Mouse (Mus musculus): ENCODE data around the gene Krt12. TPM values are rescaled to one million over a fixed set of nuclear protein-coding genes. Genes with fewer than 3 reads are reported as not detected.
A peak's percentile ranks its signal among the peaks of the same experiment; 100 is the strongest.

Gene Krt12
- polyA plus RNA-seq (2014; fragmentation: Nextera tagmentation; extraction: Ambion mirVana), result not detected in 2 replicates

DNA sequence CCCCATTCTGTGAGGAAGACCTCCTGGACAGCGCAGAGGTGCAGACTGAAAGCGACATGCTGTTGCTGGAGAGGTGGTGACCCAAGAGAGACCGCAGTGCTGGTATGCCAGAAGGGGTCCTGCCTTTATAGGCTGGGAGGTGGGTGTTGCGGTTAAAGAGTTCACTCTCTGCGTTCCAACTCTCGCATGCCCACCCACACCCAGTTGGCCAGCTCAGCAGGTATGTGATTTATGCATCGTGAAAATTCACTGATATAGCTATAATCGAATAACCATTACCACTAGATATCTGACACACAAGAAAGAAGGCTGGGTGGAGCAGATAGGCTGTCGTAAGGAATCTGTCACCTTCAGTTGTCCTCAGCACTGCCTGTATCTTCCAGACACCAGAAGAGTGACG, at the start of gene Krt12:
Gene Krt12, minus strand, starts transcription at position 101 of the 400 bp plus-strand sequence.
- DNase-seq (ENCODE audit: low spot score) (no peak), ATAC-seq (replicated peaks; ENCODE audit: low FRiP score, low TSS enrichment, low read depth) (no peak)
- 85% methylated on average over 10 of the region's 10 CpGs for WGBS
- H3K27me3 ChIP-seq (replicated peaks; ENCODE audit: control insufficient read depth, insufficient read depth, low read length), result no peaks in the 10 kb centered on the region
- no peak within 1 kb of the TSS for H3K27ac ChIP-seq (ENCODE audit: low read depth)
- H3K4me2 ChIP-seq (ENCODE audit: low read length), result no peak within 1 kb of the TSS
- H3K36me3 ChIP-seq (ENCODE audit: control insufficient read depth, insufficient read depth, low read length), result no peaks in the 10 kb centered on the region
- H3K4me3 ChIP-seq (ENCODE audit: low read depth, low read length), result no peak within 1 kb of the TSS
- no peak within 1 kb of the TSS for H3K9ac ChIP-seq (ENCODE audit: low read length)
- no peaks in the 10 kb centered on the region for H3K9me3 ChIP-seq (ENCODE audit: control insufficient read depth, low read length)
- no peaks in the 10 kb centered on the region for H3K4me1 ChIP-seq (replicated peaks; ENCODE audit: control insufficient read depth, insufficient read depth, low read length)

DNA sequence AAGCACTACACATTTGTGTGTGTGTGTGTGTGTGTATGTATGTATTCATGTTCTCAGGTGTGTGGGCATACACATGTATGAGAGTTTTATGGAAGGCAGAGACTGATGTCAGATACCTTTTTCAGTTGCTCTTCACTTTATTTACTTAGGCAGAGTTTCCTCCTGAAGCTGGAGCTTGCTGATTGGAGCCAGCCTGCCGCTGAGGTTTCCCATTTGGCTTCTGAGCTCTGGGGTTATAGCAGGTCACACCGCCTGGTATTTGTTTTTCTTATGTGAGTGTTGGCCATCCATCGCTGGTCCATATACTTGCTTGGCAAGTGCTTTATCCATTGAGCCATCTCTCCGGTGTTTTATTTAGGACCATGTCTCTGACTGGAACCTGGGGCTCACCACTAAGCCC, 47.2 kb upstream of the Krt12 start:
- no peak for ATAC-seq (replicated peaks; ENCODE audit: low FRiP score, low TSS enrichment, low read depth)
- DNase-seq (ENCODE audit: low spot score), result no peak

DNA sequence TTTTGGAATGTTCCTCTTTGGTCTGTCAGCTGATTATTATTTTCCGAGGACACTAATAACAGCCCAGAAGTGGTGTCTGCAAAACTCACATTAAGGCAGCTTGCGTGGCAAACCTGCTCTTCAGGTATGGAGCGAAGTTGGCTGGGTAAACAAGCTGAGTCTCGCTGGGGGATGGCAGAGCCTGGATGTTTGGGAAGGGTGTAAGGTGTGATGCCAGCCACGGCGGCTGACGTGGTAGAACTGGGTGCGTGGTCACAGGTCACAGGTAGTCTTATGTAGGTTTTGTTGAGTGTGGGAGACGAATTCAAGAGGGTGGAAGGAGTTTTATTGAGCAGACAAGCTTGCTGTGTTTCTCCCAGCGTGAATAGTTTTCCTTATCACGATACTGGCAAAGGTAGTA, 46.5 kb upstream of the Krt12 start:
- no peak overlapping the region for H3K9ac ChIP-seq (ENCODE audit: low read length)
- H3K4me3 ChIP-seq (ENCODE audit: low read depth, low read length), result no peak overlapping the region
- H3K27ac ChIP-seq (ENCODE audit: low read depth), result no peak overlapping the region
- DNase-seq (ENCODE audit: low spot score) (peak; percentile 51), ATAC-seq (replicated peaks; ENCODE audit: low FRiP score, low TSS enrichment, low read depth) (no peak)
- WGBS, result 70% methylated on average over 11 of the region's 11 CpGs
- 0 out of 2 replicates have a peak, but pooled peaks cover 3% of the 10 kb centered on the region for H3K4me1 ChIP-seq (replicated peaks; ENCODE audit: control insufficient read depth, insufficient read depth, low read length)
- H3K9me3 ChIP-seq (ENCODE audit: control insufficient read depth, low read length), result no peaks in the 10 kb centered on the region
- no peaks in the 10 kb centered on the region for H3K36me3 ChIP-seq (ENCODE audit: control insufficient read depth, insufficient read depth, low read length)
- H3K27me3 ChIP-seq (replicated peaks; ENCODE audit: control insufficient read depth, insufficient read depth, low read length), result no peaks in the 10 kb centered on the region
- no peak overlapping the region for H3K4me2 ChIP-seq (ENCODE audit: low read length)

More for the DNA sequence above, 47.2 kb upstream of the Krt12 start:
- Histone ChIP-seq H3K4me2 (ENCODE audit: low read length) (no peak overlapping the region), H3K27ac (ENCODE audit: low read depth) (no peak overlapping the region), H3K27me3 (replicated peaks; ENCODE audit: control insufficient read depth, insufficient read depth, low read length) (no peaks in the 10 kb centered on the region), H3K4me3 (ENCODE audit: low read depth, low read length) (no peak overlapping the region), H3K4me1 (replicated peaks; ENCODE audit: control insufficient read depth, insufficient read depth, low read length) (0 out of 2 replicates have a peak, but pooled peaks cover 3% of the 10 kb centered on the region), H3K9ac (ENCODE audit: low read length) (no peak overlapping the region), H3K9me3 (ENCODE audit: control insufficient read depth, low read length) (no peaks in the 10 kb centered on the region), H3K36me3 (ENCODE audit: control insufficient read depth, insufficient read depth, low read length) (no peaks in the 10 kb centered on the region)
- WGBS, result 25% methylated on average over 4 of the region's 4 CpGs

DNA sequence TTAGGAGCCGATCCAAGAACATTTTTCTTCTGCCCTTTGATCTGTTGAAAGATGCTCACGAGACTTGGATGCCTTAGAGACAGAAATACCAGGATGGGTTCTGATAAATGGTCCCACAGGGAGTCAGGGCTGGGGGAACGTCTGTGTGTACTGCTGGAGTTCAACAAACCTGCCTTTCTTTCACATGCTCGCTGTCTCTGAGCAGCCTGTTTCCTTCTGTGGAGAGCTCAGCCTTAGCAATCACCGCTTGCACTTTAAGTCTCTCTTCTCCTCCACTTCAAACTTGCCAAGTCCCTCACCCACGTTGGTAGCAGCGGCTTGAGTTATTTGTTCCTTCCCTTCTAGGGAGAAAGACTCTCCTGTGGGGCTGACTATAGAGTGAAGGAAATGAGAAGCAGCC, 44.3 kb upstream of the Krt12 start:
- Histone ChIP-seq H3K4me3 (ENCODE audit: low read depth, low read length) (no peak overlapping the region), H3K4me1 (replicated peaks; ENCODE audit: control insufficient read depth, insufficient read depth, low read length) (0 out of 2 replicates have a peak, but pooled peaks cover 3% of the 10 kb centered on the region), H3K27ac (ENCODE audit: low read depth) (no peak overlapping the region), H3K9ac (ENCODE audit: low read length) (no peak overlapping the region), H3K36me3 (ENCODE audit: control insufficient read depth, insufficient read depth, low read length) (no peaks in the 10 kb centered on the region), H3K4me2 (ENCODE audit: low read length) (no peak overlapping the region), H3K9me3 (ENCODE audit: control insufficient read depth, low read length) (no peaks in the 10 kb centered on the region), H3K27me3 (replicated peaks; ENCODE audit: control insufficient read depth, insufficient read depth, low read length) (no peaks in the 10 kb centered on the region)
- no peak for ATAC-seq (replicated peaks; ENCODE audit: low FRiP score, low TSS enrichment, low read depth)
- no peak for DNase-seq (ENCODE audit: low spot score)
- 18% methylated on average over 7 of the region's 7 CpGs for WGBS

DNA sequence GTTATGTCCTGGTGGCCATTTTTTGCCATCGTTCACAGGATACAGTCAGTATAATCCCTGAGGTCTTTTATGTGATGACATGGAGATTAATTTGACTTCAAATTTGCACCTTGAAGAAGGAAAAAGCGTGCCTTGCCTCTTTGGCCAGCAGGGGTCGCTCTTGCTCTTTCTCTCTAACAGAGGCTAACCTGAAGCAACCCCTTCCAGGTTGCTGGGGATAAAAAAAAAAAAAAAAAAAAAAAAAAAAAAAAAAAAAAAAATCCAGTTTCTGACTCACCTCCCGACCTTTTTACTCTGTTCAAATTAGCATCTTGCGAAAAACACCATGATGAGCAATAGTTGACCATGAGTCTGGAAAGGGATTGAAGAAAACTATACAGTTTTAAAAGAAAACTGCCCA, 42.8 kb upstream of the Krt12 start:
- H3K4me3 ChIP-seq (ENCODE audit: low read depth, low read length), result no peak overlapping the region
- H3K9ac ChIP-seq (ENCODE audit: low read length), result no peak overlapping the region
- H3K4me2 ChIP-seq (ENCODE audit: low read length), result no peak overlapping the region
- no peak overlapping the region for H3K27ac ChIP-seq (ENCODE audit: low read depth)
- H3K9me3 ChIP-seq (ENCODE audit: control insufficient read depth, low read length), result no peaks in the 10 kb centered on the region
- H3K4me1 ChIP-seq (replicated peaks; ENCODE audit: control insufficient read depth, insufficient read depth, low read length), result 0 out of 2 replicates have a peak, but pooled peaks cover 3% of the 10 kb centered on the region
- DNase-seq (ENCODE audit: low spot score), result peak; percentile 94
- no peak for ATAC-seq (replicated peaks; ENCODE audit: low FRiP score, low TSS enrichment, low read depth)
- WGBS, result 3% methylated on average over 5 of the region's 5 CpGs
- no peaks in the 10 kb centered on the region for H3K27me3 ChIP-seq (replicated peaks; ENCODE audit: control insufficient read depth, insufficient read depth, low read length)
- H3K36me3 ChIP-seq (ENCODE audit: control insufficient read depth, insufficient read depth, low read length), result no peaks in the 10 kb centered on the region

DNA sequence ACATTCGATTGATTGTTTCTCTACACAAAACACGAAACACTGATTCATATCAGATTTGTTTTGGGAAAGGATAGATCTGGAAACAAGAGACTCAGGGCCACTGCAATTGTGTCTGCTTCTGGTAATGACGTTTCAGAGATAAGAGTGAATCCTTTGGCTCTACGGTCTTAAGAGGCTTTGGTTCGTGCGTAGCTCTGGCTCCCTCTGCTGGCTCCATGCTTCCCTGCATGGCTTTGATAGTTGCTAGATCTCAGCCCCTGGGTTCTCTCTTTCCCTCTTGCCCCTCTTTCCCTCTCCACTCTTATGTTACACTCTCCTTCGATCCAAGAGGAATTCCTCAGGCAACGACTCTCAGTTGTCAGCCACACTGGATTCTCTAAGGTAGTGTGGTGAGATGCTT, 41.1 kb upstream of the Krt12 start:
- Histone ChIP-seq H3K4me2 (ENCODE audit: low read length) (no peak overlapping the region), H3K36me3 (ENCODE audit: control insufficient read depth, insufficient read depth, low read length) (no peaks in the 10 kb centered on the region), H3K4me1 (replicated peaks; ENCODE audit: control insufficient read depth, insufficient read depth, low read length) (0 out of 2 replicates have a peak, but pooled peaks cover 3% of the 10 kb centered on the region), H3K9me3 (ENCODE audit: control insufficient read depth, low read length) (no peaks in the 10 kb centered on the region), H3K9ac (ENCODE audit: low read length) (no peak overlapping the region), H3K4me3 (ENCODE audit: low read depth, low read length) (no peak overlapping the region), H3K27me3 (replicated peaks; ENCODE audit: control insufficient read depth, insufficient read depth, low read length) (no peaks in the 10 kb centered on the region), H3K27ac (ENCODE audit: low read depth) (no peak overlapping the region)
- 12% methylated on average over 8 of the region's 8 CpGs for WGBS
- peak; percentile 88 for DNase-seq (ENCODE audit: low spot score)
- no peak for ATAC-seq (replicated peaks; ENCODE audit: low FRiP score, low TSS enrichment, low read depth)

DNA sequence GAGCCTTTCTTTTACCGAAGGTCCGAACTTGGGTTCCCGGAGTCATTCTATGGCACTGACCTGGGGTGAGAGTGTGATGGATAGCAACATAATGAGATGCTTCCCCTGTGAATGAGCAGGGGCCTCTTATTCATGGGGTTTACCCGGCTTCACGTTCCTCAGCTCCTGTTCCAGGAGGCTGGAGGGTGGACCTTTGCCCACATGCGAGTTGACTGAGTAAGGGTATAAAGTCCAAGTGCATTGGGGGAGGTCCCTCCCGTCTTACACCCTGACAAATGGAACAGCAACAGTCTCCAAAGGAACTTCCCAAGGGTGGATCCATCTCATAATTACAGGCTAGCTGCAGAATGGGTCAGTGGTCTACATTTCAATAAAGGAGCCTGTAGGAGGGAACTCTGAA, 39.7 kb upstream of the Krt12 start:
- no peaks in the 10 kb centered on the region for H3K36me3 ChIP-seq (ENCODE audit: control insufficient read depth, insufficient read depth, low read length)
- H3K9me3 ChIP-seq (ENCODE audit: control insufficient read depth, low read length), result no peaks in the 10 kb centered on the region
- no peak overlapping the region for H3K27ac ChIP-seq (ENCODE audit: low read depth)
- H3K4me2 ChIP-seq (ENCODE audit: low read length), result no peak overlapping the region
- H3K9ac ChIP-seq (ENCODE audit: low read length), result no peak overlapping the region
- WGBS, result 67% methylated on average over 7 of the region's 7 CpGs
- no peak overlapping the region for H3K4me3 ChIP-seq (ENCODE audit: low read depth, low read length)
- peak; percentile 49; the same call in 1 of the 2 replicates for ATAC-seq (replicated peaks; ENCODE audit: low FRiP score, low TSS enrichment, low read depth)
- DNase-seq (ENCODE audit: low spot score), result no peak
- H3K4me1 ChIP-seq (replicated peaks; ENCODE audit: control insufficient read depth, insufficient read depth, low read length), result 0 out of 2 replicates have a peak, but pooled peaks cover under 1% of the 10 kb centered on the region
- no peaks in the 10 kb centered on the region for H3K27me3 ChIP-seq (replicated peaks; ENCODE audit: control insufficient read depth, insufficient read depth, low read length)

DNA sequence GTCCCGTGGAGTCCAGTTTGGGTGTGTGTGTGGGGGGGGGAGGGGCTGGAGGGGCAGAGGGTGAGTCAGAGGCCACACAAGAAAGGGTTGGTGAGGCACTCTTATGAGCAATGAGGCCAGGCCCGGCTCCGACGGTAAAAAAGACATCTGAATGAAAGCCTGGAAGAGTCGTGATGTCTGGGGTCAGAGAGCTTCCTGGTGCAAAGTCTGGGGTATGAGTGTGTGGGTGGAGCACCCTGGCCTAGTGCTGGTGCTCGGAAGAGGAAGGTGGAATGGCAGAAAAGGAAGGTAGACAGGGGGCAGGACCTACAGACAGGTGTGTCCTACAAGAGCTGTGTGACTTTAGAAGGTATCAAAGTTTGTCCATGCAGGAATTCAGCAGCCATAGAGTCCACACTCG, 36.8 kb upstream of the Krt12 start:
- no peaks in the 10 kb centered on the region for H3K36me3 ChIP-seq (ENCODE audit: control insufficient read depth, insufficient read depth, low read length)
- no peak for ATAC-seq (replicated peaks; ENCODE audit: low FRiP score, low TSS enrichment, low read depth)
- no peak overlapping the region for H3K4me3 ChIP-seq (ENCODE audit: low read depth, low read length)
- no peaks in the 10 kb centered on the region for H3K27me3 ChIP-seq (replicated peaks; ENCODE audit: control insufficient read depth, insufficient read depth, low read length)
- no peak overlapping the region for H3K4me2 ChIP-seq (ENCODE audit: low read length)
- H3K9me3 ChIP-seq (ENCODE audit: control insufficient read depth, low read length), result no peaks in the 10 kb centered on the region
- H3K9ac ChIP-seq (ENCODE audit: low read length), result no peak overlapping the region
- 48% methylated on average over 7 of the region's 7 CpGs for WGBS
- H3K27ac ChIP-seq (ENCODE audit: low read depth), result no peak overlapping the region
- no peaks in the 10 kb centered on the region; the same call in 1 of the 2 replicates for H3K4me1 ChIP-seq (replicated peaks; ENCODE audit: control insufficient read depth, insufficient read depth, low read length)
- DNase-seq (ENCODE audit: low spot score), result no peak

DNA sequence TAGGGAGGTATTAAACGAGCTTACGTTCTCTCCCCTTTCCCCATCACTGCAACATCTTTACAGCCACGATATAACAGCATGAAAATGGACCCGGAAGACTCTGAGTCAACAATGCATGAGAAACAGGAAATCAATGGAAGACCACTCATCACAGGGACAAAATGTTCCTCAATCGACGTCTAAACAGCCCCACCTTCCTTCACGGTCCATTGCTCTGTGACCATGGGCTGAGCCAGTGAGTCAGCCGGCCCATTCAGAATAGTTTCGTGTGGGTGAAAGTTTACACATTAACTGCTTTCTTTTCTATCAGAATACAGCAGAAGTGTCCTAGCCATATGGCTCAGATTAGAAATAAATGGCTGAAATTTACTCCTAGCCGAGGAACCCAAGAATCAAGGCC, 32.7 kb upstream of the Krt12 start:
- Histone ChIP-seq H3K27me3 (replicated peaks; ENCODE audit: control insufficient read depth, insufficient read depth, low read length) (no peaks in the 10 kb centered on the region), H3K27ac (ENCODE audit: low read depth) (no peak overlapping the region), H3K4me1 (replicated peaks; ENCODE audit: control insufficient read depth, insufficient read depth, low read length) (no peaks in the 10 kb centered on the region; the same call in 1 of the 2 replicates), H3K9ac (ENCODE audit: low read length) (no peak overlapping the region), H3K9me3 (ENCODE audit: control insufficient read depth, low read length) (no peaks in the 10 kb centered on the region), H3K36me3 (ENCODE audit: control insufficient read depth, insufficient read depth, low read length) (no peaks in the 10 kb centered on the region), H3K4me2 (ENCODE audit: low read length) (no peak overlapping the region), H3K4me3 (ENCODE audit: low read depth, low read length) (no peak overlapping the region)
- no peak for DNase-seq (ENCODE audit: low spot score)
- whole genome bisulfite sequencing, result 70% methylated on average over 10 of the region's 10 CpGs
- ATAC-seq (replicated peaks; ENCODE audit: low FRiP score, low TSS enrichment, low read depth), result no peak
